Mouse (Mus musculus): ENCODE results near the gene Neurl3. TPM values are rescaled to one million over a fixed set of nuclear protein-coding genes. Genes with fewer than 3 reads are reported as not detected.
A peak's percentile ranks its signal among the peaks of the same experiment; 100 is the strongest.

Gene Neurl3
- polyA plus RNA-seq (2014; fragmentation: Nextera tagmentation; extraction: Ambion mirVana): 0.32 and 0.51 TPM in 2 replicates

GRCm38 (mm10) chr1:36274455-36274854 is at the start of gene Neurl3:
Neurl3 (minus strand) TSS chr1:36274679.
- H3K9me3 ChIP-seq (replicated peaks; ENCODE audit: control insufficient read depth, low read length): no peaks in the 10 kb centered on the region
- H3K4me2 ChIP-seq (ENCODE audit: low read length): no peak within 1 kb of the TSS
- H3K4me3 ChIP-seq (ENCODE audit: low read depth, low read length): no peak within 1 kb of the TSS
- no peak for ATAC-seq
- no peak within 1 kb of the TSS for H3K27ac ChIP-seq (ENCODE audit: low read depth, low read length)
- WGBS: 91% methylated on average over 5 of the region's 5 CpGs
- DNase-seq (ENCODE audit: low spot score): no peak
- H3K27me3 ChIP-seq (replicated peaks; ENCODE audit: control insufficient read depth, insufficient read depth, low read length): 0 out of 2 replicates have a peak, but pooled peaks cover 1% of the 10 kb centered on the region
- H3K4me1 ChIP-seq (ENCODE audit: control insufficient read depth, insufficient read depth, low read length): no peaks in the 10 kb centered on the region
- no peaks in the 10 kb centered on the region for H3K36me3 ChIP-seq (ENCODE audit: control insufficient read depth, insufficient read depth, low read length)
- H3K9ac ChIP-seq (ENCODE audit: low read length): no peak within 1 kb of the TSS

GRCm38 (mm10) chr1:36323746-36324448 is 49.4 kb upstream of the Neurl3 start:
- H3K27ac ChIP-seq (ENCODE audit: low read depth, low read length): no peak overlapping the region
- no peak overlapping the region for H3K4me3 ChIP-seq (ENCODE audit: low read depth, low read length)
- H3K4me1 ChIP-seq (ENCODE audit: control insufficient read depth, insufficient read depth, low read length): no peaks in the 10 kb centered on the region
- no peak overlapping the region for H3K4me2 ChIP-seq (ENCODE audit: low read length)
- WGBS: 57% methylated on average over 8 of the region's 8 CpGs
- no peak overlapping the region for H3K9ac ChIP-seq (ENCODE audit: low read length)
- ATAC-seq (peak; percentile 66; the same call in 1 of the 2 replicates), DNase-seq (ENCODE audit: low spot score) (peak; percentile 74)
- H3K36me3 ChIP-seq (ENCODE audit: control insufficient read depth, insufficient read depth, low read length): no peaks in the 10 kb centered on the region
- no peaks in the 10 kb centered on the region for H3K27me3 ChIP-seq (replicated peaks; ENCODE audit: control insufficient read depth, insufficient read depth, low read length)
- no peaks in the 10 kb centered on the region for H3K9me3 ChIP-seq (replicated peaks; ENCODE audit: control insufficient read depth, low read length)

GRCm38 (mm10) chr1:36323076-36323475 is 48.6 kb upstream of the Neurl3 start:
- WGBS: 87% methylated on average over 9 of the region's 9 CpGs
- Histone ChIP-seq H3K4me2 (ENCODE audit: low read length) (no peak overlapping the region), H3K27ac (ENCODE audit: low read depth, low read length) (no peak overlapping the region), H3K9me3 (replicated peaks; ENCODE audit: control insufficient read depth, low read length) (no peaks in the 10 kb centered on the region), H3K9ac (ENCODE audit: low read length) (no peak overlapping the region), H3K36me3 (ENCODE audit: control insufficient read depth, insufficient read depth, low read length) (no peaks in the 10 kb centered on the region), H3K4me3 (ENCODE audit: low read depth, low read length) (no peak overlapping the region), H3K4me1 (ENCODE audit: control insufficient read depth, insufficient read depth, low read length) (no peaks in the 10 kb centered on the region), H3K27me3 (replicated peaks; ENCODE audit: control insufficient read depth, insufficient read depth, low read length) (no peaks in the 10 kb centered on the region)
- ATAC-seq (no peak), DNase-seq (ENCODE audit: low spot score) (no peak)

- no peak overlapping the region for H3K9ac ChIP-seq (ENCODE audit: low read length)
- ATAC-seq (no peak), DNase-seq (ENCODE audit: low spot score) (no peak)
- H3K27ac ChIP-seq (ENCODE audit: low read depth, low read length): no peak overlapping the region
- WGBS: 76% methylated on average over 11 of the region's 11 CpGs
- no peak overlapping the region for H3K4me2 ChIP-seq (ENCODE audit: low read length)
- H3K36me3 ChIP-seq (ENCODE audit: control insufficient read depth, insufficient read depth, low read length): no peaks in the 10 kb centered on the region
- no peaks in the 10 kb centered on the region for H3K9me3 ChIP-seq (replicated peaks; ENCODE audit: control insufficient read depth, low read length)
- no peak overlapping the region for H3K4me3 ChIP-seq (ENCODE audit: low read depth, low read length)
- no peaks in the 10 kb centered on the region for H3K4me1 ChIP-seq (ENCODE audit: control insufficient read depth, insufficient read depth, low read length)
- H3K27me3 ChIP-seq (replicated peaks; ENCODE audit: control insufficient read depth, insufficient read depth, low read length): no peaks in the 10 kb centered on the region
These were observed 47.5 kb upstream of the Neurl3 start for GRCm38 (mm10) chr1:36321829-36322573.

GRCm38 (mm10) chr1:36321164-36321563 is 46.7 kb upstream of the Neurl3 start:
- ATAC-seq (no peak), DNase-seq (ENCODE audit: low spot score) (no peak)
- H3K4me2 ChIP-seq (ENCODE audit: low read length): no peak overlapping the region
- no peaks in the 10 kb centered on the region for H3K36me3 ChIP-seq (ENCODE audit: control insufficient read depth, insufficient read depth, low read length)
- H3K27ac ChIP-seq (ENCODE audit: low read depth, low read length): no peak overlapping the region
- WGBS: 91% methylated on average over 2 of the region's 2 CpGs
- no peak overlapping the region for H3K9ac ChIP-seq (ENCODE audit: low read length)
- H3K9me3 ChIP-seq (replicated peaks; ENCODE audit: control insufficient read depth, low read length): no peaks in the 10 kb centered on the region
- H3K4me3 ChIP-seq (ENCODE audit: low read depth, low read length): no peak overlapping the region
- no peaks in the 10 kb centered on the region for H3K4me1 ChIP-seq (ENCODE audit: control insufficient read depth, insufficient read depth, low read length)
- H3K27me3 ChIP-seq (replicated peaks; ENCODE audit: control insufficient read depth, insufficient read depth, low read length): no peaks in the 10 kb centered on the region

- 90% methylated on average over 2 of the region's 2 CpGs for WGBS
- Histone ChIP-seq H3K4me2 (ENCODE audit: low read length) (no peak overlapping the region), H3K9me3 (replicated peaks; ENCODE audit: control insufficient read depth, low read length) (no peaks in the 10 kb centered on the region), H3K4me1 (ENCODE audit: control insufficient read depth, insufficient read depth, low read length) (no peaks in the 10 kb centered on the region), H3K27me3 (replicated peaks; ENCODE audit: control insufficient read depth, insufficient read depth, low read length) (no peaks in the 10 kb centered on the region), H3K9ac (ENCODE audit: low read length) (no peak overlapping the region), H3K27ac (ENCODE audit: low read depth, low read length) (no peak overlapping the region), H3K4me3 (ENCODE audit: low read depth, low read length) (no peak overlapping the region), H3K36me3 (ENCODE audit: control insufficient read depth, insufficient read depth, low read length) (no peaks in the 10 kb centered on the region)
- DNase-seq (ENCODE audit: low spot score) (no peak), ATAC-seq (no peak)
These were observed 41.3 kb upstream of the Neurl3 start for GRCm38 (mm10) chr1:36315776-36316100.

- H3K9ac ChIP-seq (ENCODE audit: low read length): no peak overlapping the region
- H3K4me1 ChIP-seq (ENCODE audit: control insufficient read depth, insufficient read depth, low read length): no peaks in the 10 kb centered on the region
- 88% methylated on average over 11 of the region's 11 CpGs for WGBS
- H3K36me3 ChIP-seq (ENCODE audit: control insufficient read depth, insufficient read depth, low read length): no peaks in the 10 kb centered on the region
- H3K4me3 ChIP-seq (ENCODE audit: low read depth, low read length): no peak overlapping the region
- H3K9me3 ChIP-seq (replicated peaks; ENCODE audit: control insufficient read depth, low read length): no peaks in the 10 kb centered on the region
- no peak overlapping the region for H3K4me2 ChIP-seq (ENCODE audit: low read length)
- H3K27ac ChIP-seq (ENCODE audit: low read depth, low read length): no peak overlapping the region
- ATAC-seq (no peak), DNase-seq (ENCODE audit: low spot score) (no peak)
- H3K27me3 ChIP-seq (replicated peaks; ENCODE audit: control insufficient read depth, insufficient read depth, low read length): no peaks in the 10 kb centered on the region
These were observed 40.7 kb upstream of the Neurl3 start for GRCm38 (mm10) chr1:36314959-36315775.

GRCm38 (mm10) chr1:36309498-36309901 is 35.0 kb upstream of the Neurl3 start:
- WGBS: 12% methylated on average over 3 of the region's 3 CpGs
- ATAC-seq: no peak
- H3K9me3 ChIP-seq (replicated peaks; ENCODE audit: control insufficient read depth, low read length): no peaks in the 10 kb centered on the region
- no peaks in the 10 kb centered on the region for H3K36me3 ChIP-seq (ENCODE audit: control insufficient read depth, insufficient read depth, low read length)
- H3K4me2 ChIP-seq (ENCODE audit: low read length): 0 out of 2 replicates have a peak overlapping the region, but pooled peaks have one; percentile 89
- no peak overlapping the region for H3K4me3 ChIP-seq (ENCODE audit: low read depth, low read length)
- peaks cover 6% of the 10 kb centered on the region for H3K4me1 ChIP-seq (ENCODE audit: control insufficient read depth, insufficient read depth, low read length)
- H3K27me3 ChIP-seq (replicated peaks; ENCODE audit: control insufficient read depth, insufficient read depth, low read length): peaks cover 12% of the 10 kb centered on the region; the same call in 1 of the 2 replicates
- peak; percentile 68 for DNase-seq (ENCODE audit: low spot score)
- no peak overlapping the region for H3K27ac ChIP-seq (ENCODE audit: low read depth, low read length)
- H3K9ac ChIP-seq (ENCODE audit: low read length): no peak overlapping the region
